Comparison of ENCODE assay signal across 23 mouse cellular contexts in genomic region chr17:33610548-33610947, GRCm38 (mm10). TPM values are rescaled to one million over a fixed set of nuclear protein-coding genes. Genes with fewer than 3 reads are reported as not detected.
DNase-seq lines count a peak whose midpoint lies in the region; ATAC-seq lines count a peak whose summit lies in the region.
"Had no signal": no experiment of that assay in that cellular context is flagged by ENCODE, and none has a peak within 500 bp of the region (broad histone marks: within the 10 kb centered on the region; RNA-seq: fewer than 3 reads in every experiment).

No protein-coding gene starts in this region.

- no peaks in the 10 kb centered on the region for H3K9me3 ChIP-seq in liver, embryonic 16.5 days (replicated peaks; ENCODE audit: control insufficient read depth, low read length)
- H3K9me3 ChIP-seq in liver, embryonic 11.5 days (ENCODE audit: control insufficient read depth, low read length) = no peaks in the 10 kb centered on the region
- H3K9me3 ChIP-seq: forebrain, embryonic 10.5 days; forebrain, embryonic 13.5 days; heart, embryonic 12.5 days; heart, embryonic 15.5 days had no signal

- DNase-seq in liver, embryonic 11.5 days (ENCODE audit: low spot score) = no peak
- peak; percentile 75 for DNase-seq in 416B (ENCODE audit: low read depth)
- no peak for DNase-seq in ovary, adult 18-20 months (ENCODE audit: low spot score)
- DNase-seq: adrenal gland, postnatal 10 days; adrenal gland, postnatal 36 days; cerebellum, adult 18-20 months; cerebellum, adult 9-10 months; cerebellum, postnatal 14 days; gastrocnemius, postnatal 10 days; gastrocnemius, postnatal 36 days; heart, adult 18-20 months; heart, postnatal 10 days; heart, postnatal 4 days had no signal

- H3K27me3 ChIP-seq in liver, embryonic 16.5 days (ENCODE audit: control insufficient read depth, insufficient read depth, low read depth, low read length) = no peaks in the 10 kb centered on the region
- H3K27me3 ChIP-seq in liver, embryonic 11.5 days (replicated peaks; ENCODE audit: control insufficient read depth, insufficient read depth, low read length) = no peaks in the 10 kb centered on the region
- H3K27me3 ChIP-seq: forebrain, embryonic 13.5 days; heart, embryonic 12.5 days; heart, embryonic 15.5 days had no signal

- peak; percentile 21; the same call in 1 of the 2 replicates for ATAC-seq in liver, embryonic 16.5 days (ENCODE audit: low read depth)
- ATAC-seq in liver, embryonic 11.5 days (replicated peaks; ENCODE audit: low FRiP score) = no peak
- peak; percentile 85 for ATAC-seq in granulocyte monocyte progenitor cell, adult 5-6 weeks (replicated peaks; ENCODE audit: poor library complexity, severe bottlenecking)
- ATAC-seq in megakaryocyte progenitor cell, adult 5-6 weeks (replicated peaks; ENCODE audit: poor library complexity) = peak; percentile 78
- ATAC-seq: forebrain, embryonic 13.5 days; forebrain, embryonic 16.5 days; hindbrain, embryonic 16.5 days; inflammation-experienced regulatory T-cells, adult 6 months had no signal

- no peaks in the 10 kb centered on the region for H3K36me3 ChIP-seq in liver, embryonic 16.5 days (ENCODE audit: control insufficient read depth, insufficient read depth)
- no peaks in the 10 kb centered on the region for H3K36me3 ChIP-seq in liver, embryonic 11.5 days (ENCODE audit: control insufficient read depth, insufficient read depth, low read length)
- H3K36me3 ChIP-seq: forebrain, embryonic 10.5 days; heart, embryonic 12.5 days; heart, embryonic 15.5 days had no signal

- WGBS in liver, embryonic 16.5 days (ENCODE audit: insufficient replicate concordance) = 59% methylated on average over 7 of the region's 7 CpGs
- WGBS in liver, embryonic 11.5 days = 78% methylated on average over 7 of the region's 7 CpGs

- no peak overlapping the region for H3K4me2 ChIP-seq in liver, embryonic 16.5 days (ENCODE audit: low read depth, low read length)
- H3K4me2 ChIP-seq in liver, embryonic 11.5 days = no peak overlapping the region
- H3K4me2 ChIP-seq: forebrain, embryonic 13.5 days; heart, embryonic 12.5 days; heart, embryonic 15.5 days had no signal

- no peak overlapping the region for H3K4me3 ChIP-seq in liver, embryonic 16.5 days (ENCODE audit: low read depth, low read length)
- no peak overlapping the region for H3K4me3 ChIP-seq in liver, embryonic 11.5 days (ENCODE audit: low read depth, low read length)
- H3K4me3 ChIP-seq: forebrain, embryonic 10.5 days; forebrain, embryonic 13.5 days; heart, embryonic 12.5 days; heart, embryonic 15.5 days had no signal

- peaks cover 6% of the 10 kb centered on the region for H3K4me1 ChIP-seq in liver, embryonic 16.5 days (ENCODE audit: control insufficient read depth, low read depth, low read length)
- H3K4me1 ChIP-seq in liver, embryonic 11.5 days (replicated peaks; ENCODE audit: control insufficient read depth, insufficient read depth, low read length) = peaks cover 9% of the 10 kb centered on the region
- H3K4me1 ChIP-seq: forebrain, embryonic 10.5 days; forebrain, embryonic 13.5 days; heart, embryonic 12.5 days; heart, embryonic 15.5 days had no signal

- H3K27ac ChIP-seq in liver, embryonic 16.5 days (ENCODE audit: low read length) = no peak overlapping the region
- H3K27ac ChIP-seq in liver, embryonic 11.5 days (ENCODE audit: low read depth, low read length) = no peak overlapping the region
- H3K27ac ChIP-seq: forebrain, embryonic 10.5 days; forebrain, embryonic 13.5 days; heart, embryonic 15.5 days had no signal

- no peak overlapping the region for H3K9ac ChIP-seq in liver, embryonic 16.5 days (ENCODE audit: low read depth, low read length)
- no peak overlapping the region for H3K9ac ChIP-seq in liver, embryonic 11.5 days (ENCODE audit: low read depth, low read length)
- H3K9ac ChIP-seq: forebrain, embryonic 13.5 days; heart, embryonic 12.5 days; heart, embryonic 15.5 days had no signal

RNA-seq across cellular contexts. Expression of gene Zfp414, which starts 18.3 kb away (rescaled TPM):
- polyA plus RNA-seq in liver, embryonic 16.5 days (2015; fragmentation: Nextera tagmentation; extraction: Ambion mirVana) = 14.4 and 17.9 TPM in 2 replicates
- 59.8 and 61.4 TPM in 2 replicates for polyA plus RNA-seq in liver, embryonic 11.5 days (2014; fragmentation: Nextera tagmentation; extraction: Ambion mirVana)
- 73.2 and 79.9 TPM in 2 replicates for total RNA-seq in granulocyte monocyte progenitor cell, adult 5-6 weeks (2014; fragmentation: Nextera tagmentation)
- 23.1 and 28.2 TPM in 2 replicates for total RNA-seq in granulocyte monocyte progenitor cell, adult 5-6 weeks (2017)
- 41.4 and 48.9 TPM in 2 replicates for total RNA-seq in megakaryocyte progenitor cell, adult 5-6 weeks (2015)
- 15.0 and 25.0 TPM in 2 replicates for total RNA-seq in megakaryocyte progenitor cell, adult 5-6 weeks (2017)

RNA-seq across cellular contexts. Expression of gene Pram1, which starts 27.3 kb away (rescaled TPM):
- 4.0 and 5.6 TPM in 2 replicates for polyA plus RNA-seq in liver, embryonic 16.5 days (2015; fragmentation: Nextera tagmentation; extraction: Ambion mirVana)
- 0.82 and 1.6 TPM in 2 replicates for polyA plus RNA-seq in liver, embryonic 11.5 days (2014; fragmentation: Nextera tagmentation; extraction: Ambion mirVana)
- total RNA-seq in granulocyte monocyte progenitor cell, adult 5-6 weeks (2014; fragmentation: Nextera tagmentation) = 33.9 TPM in 2 replicates
- total RNA-seq in granulocyte monocyte progenitor cell, adult 5-6 weeks (2017) = 5.6 and 8.1 TPM in 2 replicates
- total RNA-seq in megakaryocyte progenitor cell, adult 5-6 weeks (2015) = 39.0 and 43.7 TPM in 2 replicates
- total RNA-seq in megakaryocyte progenitor cell, adult 5-6 weeks (2017) = 10.7 and 11.1 TPM in 2 replicates
- total RNA-seq: gastrocnemius, postnatal 36 days; heart, postnatal 4 days had no signal

RNA-seq across cellular contexts. Expression of gene Myo1f, which starts 55.0 kb away (rescaled TPM):
- 11.2 and 12.7 TPM in 2 replicates for polyA plus RNA-seq in liver, embryonic 16.5 days (2015; fragmentation: Nextera tagmentation; extraction: Ambion mirVana)
- polyA plus RNA-seq in liver, embryonic 11.5 days (2014; fragmentation: Nextera tagmentation; extraction: Ambion mirVana) = 8.1 and 9.8 TPM in 2 replicates
- total RNA-seq in granulocyte monocyte progenitor cell, adult 5-6 weeks (2014; fragmentation: Nextera tagmentation) = 93.6 and 116 TPM in 2 replicates
- 108 and 121 TPM in 2 replicates for total RNA-seq in granulocyte monocyte progenitor cell, adult 5-6 weeks (2017)
- total RNA-seq in megakaryocyte progenitor cell, adult 5-6 weeks (2015) = 43.0 and 45.0 TPM in 2 replicates
- total RNA-seq in megakaryocyte progenitor cell, adult 5-6 weeks (2017) = 96.4 and 121 TPM in 2 replicates
